Mouse (Mus musculus) testis, adult 2 months (tissue): ENCODE data around the gene Fam208b.

Experiments used
- CTCF ChIP-seq: fragments of 200-500 bp; IDR thresholded peaks from 2 replicates; pipeline ENCODE4 v1.5.1; 2012; ENCODE audit warnings: low read depth, mild to moderate bottlenecking, inconsistent platforms, low read length, moderate library complexity; ENCODE audit not compliant: control insufficient read depth, insufficient read depth, insufficient replicate concordance
- POLR2A ChIP-seq: fragments of 200-500 bp; IDR thresholded peaks from 2 replicates; pipeline ENCODE4 v1.6.1; 2012; ENCODE audit warnings: low read depth, mild to moderate bottlenecking, inconsistent platforms, low read length, moderate library complexity; ENCODE audit not compliant: control insufficient read depth

DNA sequence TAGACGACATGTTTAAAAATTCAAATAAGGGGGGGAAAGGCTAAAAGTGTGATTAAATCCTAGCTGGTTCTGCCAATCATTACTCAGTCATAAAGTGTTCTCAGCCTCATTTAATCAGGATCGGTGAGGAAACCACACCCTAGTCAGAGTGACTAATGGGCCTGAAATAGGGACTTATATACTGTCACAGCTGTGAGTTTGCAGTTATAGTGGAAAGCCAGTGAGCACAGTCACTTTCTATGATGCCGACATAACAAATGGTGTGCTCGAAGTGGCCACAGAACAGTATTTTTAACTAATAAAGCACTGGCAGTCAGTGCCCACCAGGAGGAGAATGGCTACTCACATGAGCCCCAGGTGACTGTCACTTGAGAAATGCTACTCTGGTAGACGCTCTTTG, 66.0 kb downstream of the Fam208b start:
- no peak for TF ChIP-seq POLR2A
- TF ChIP-seq CTCF, result no peak
